In the genomic region with DNA sequence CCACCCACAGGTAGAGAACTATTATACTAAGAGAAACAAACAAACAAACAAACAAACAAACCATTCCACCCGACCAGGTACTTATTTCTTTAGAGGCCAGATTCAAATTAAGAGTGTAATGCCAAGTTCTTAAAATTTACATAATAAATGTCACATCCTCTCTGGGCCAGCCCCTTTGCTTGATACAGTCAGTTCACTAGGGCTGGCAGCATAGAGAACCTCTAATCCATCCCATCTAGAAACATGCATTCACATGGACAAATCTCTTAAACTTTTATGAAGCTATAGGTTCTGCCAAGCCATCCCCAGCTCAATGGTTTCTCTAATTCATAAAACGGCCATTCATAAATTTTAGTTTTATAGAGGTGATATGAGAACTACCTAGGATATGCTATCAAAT, we compare ENCODE assay signal across 24 mouse cellular contexts. TPM values are rescaled to one million over a fixed set of nuclear protein-coding genes. Genes with fewer than 3 reads are reported as not detected.
DNase-seq lines count a peak whose midpoint lies in the region; ATAC-seq and TF ChIP-seq lines count a peak whose summit lies in the region.
"Had no signal": no experiment of that assay in that cellular context is flagged by ENCODE, and none has a peak within 500 bp of the region (broad histone marks: within the 10 kb centered on the region; RNA-seq: fewer than 3 reads in every experiment).

No protein-coding gene starts in this region.

- no peak for TF ChIP-seq CTCF in CH12.LX (conservative IDR thresholded peaks at IDR 0.05 in 1 of 2, IDR thresholded peaks at IDR 0.05 in 1 of 2; ENCODE audit: low read depth in 2 of 2, low read length in 2 of 2)

- no peaks in the 10 kb centered on the region for H3K9me3 ChIP-seq in CH12.LX (replicated peaks; ENCODE audit: low read length)
- H3K9me3 ChIP-seq in hindbrain, embryonic 11.5 days (ENCODE audit: control insufficient read depth, low read length), result no peaks in the 10 kb centered on the region
- H3K9me3 ChIP-seq: embryonic facial prominence, embryonic 12.5 days; embryonic facial prominence, embryonic 15.5 days; G1E; hindbrain, embryonic 13.5 days had no signal

- H3K4me3 ChIP-seq in CH12.LX (replicated peaks in 1 of 3; ENCODE audit: low read depth in 2 of 3, low read length in 2 of 3, poor library complexity in 1 of 3), result peak overlapping the region; percentile 61 to 72 (median 67)
- no peak overlapping the region for H3K4me3 ChIP-seq in hindbrain, embryonic 11.5 days (ENCODE audit: low read depth, low read length)
- H3K4me3 ChIP-seq: embryonic facial prominence, embryonic 12.5 days; heart, adult 2 months had no signal

- no peaks in the 10 kb centered on the region for H3K27me3 ChIP-seq in CH12.LX (replicated peaks)
- no peaks in the 10 kb centered on the region for H3K27me3 ChIP-seq in hindbrain, embryonic 11.5 days (ENCODE audit: control insufficient read depth, insufficient read depth, low read length)
- H3K27me3 ChIP-seq: embryonic facial prominence, embryonic 12.5 days; embryonic facial prominence, embryonic 15.5 days; hindbrain, embryonic 13.5 days; Patski had no signal

- H3K36me3 ChIP-seq in CH12.LX (replicated peaks in 1 of 2; ENCODE audit: control insufficient read depth in 1 of 2, insufficient read depth in 1 of 2, low read length in 1 of 2), result peaks cover 10 to 42% of the 10 kb centered on the region in 2 experiments
- no peaks in the 10 kb centered on the region for H3K36me3 ChIP-seq in hindbrain, embryonic 11.5 days (ENCODE audit: control insufficient read depth, insufficient read depth, low read length)
- H3K36me3 ChIP-seq: embryonic facial prominence, embryonic 12.5 days; embryonic facial prominence, embryonic 15.5 days; hindbrain, embryonic 13.5 days had no signal

- in situ Hi-C loops in CH12.LX (cut with MboI; ENCODE audit: low pct_ligation_motif_present, low pct_unique_long_range_greater_than_20kb, low sequenced_read_pairs), result no loop called here

- H3K4me2 ChIP-seq in CH12.LX (ENCODE audit: insufficient read depth, low read depth, poor library complexity, severe bottlenecking), result peak overlapping the region; percentile 98
- no peak overlapping the region for H3K4me2 ChIP-seq in hindbrain, embryonic 11.5 days (replicated peaks; ENCODE audit: low read depth, low read length)

- H3K4me1 ChIP-seq in CH12.LX (ENCODE audit: control insufficient read depth in 1 of 2, insufficient read depth in 2 of 2), result peaks cover 17 to 58% of the 10 kb centered on the region in 2 experiments
- no peaks in the 10 kb centered on the region; the same call in 1 of the 2 replicates for H3K4me1 ChIP-seq in hindbrain, embryonic 11.5 days (replicated peaks; ENCODE audit: control insufficient read depth, insufficient read depth, low read length)
- H3K4me1 ChIP-seq: embryonic facial prominence, embryonic 15.5 days had no signal

- TF ChIP-seq POLR2A in CH12.LX (IDR thresholded peaks at IDR 0.05; ENCODE audit: low read depth, low read length), result 0 out of 2 replicates have a peak, but pooled peaks have one; percentile 31

- DNase-seq in A20 (ENCODE audit: low read depth, low spot score) (peak; percentile 54), CH12.LX (ENCODE audit: extremely low read depth) (no peak)
- peak; percentile 36 for DNase-seq in CD4-positive helper T cell, adult 2 months (ENCODE audit: low read depth, low spot score)
- no peak for DNase-seq in kidney, postnatal 36 days
- no peak for DNase-seq in lung, postnatal 10 days
- no peak for DNase-seq in heart, adult 18-20 months
- no peak for DNase-seq in hindbrain, embryonic 11.5 days (ENCODE audit: low spot score)
- DNase-seq: adrenal gland, adult 2 months; adrenal gland, postnatal 14 days; cerebellum, adult 11 months; cerebellum, adult 2 months; cerebellum, adult 9-11 months; cerebellum, postnatal 25 days; forebrain, postnatal 0 days; gastrocnemius, postnatal 25 days; heart, adult 2 months had no signal

- dilution Hi-C loops in CH12.LX (cut with MboI; ENCODE audit: extremely low pct_ligation_motif_present, extremely low pct_unique_long_range_greater_than_20kb, low sequenced_read_pairs), result no loop called here

- H3K9ac ChIP-seq in CH12.LX (ENCODE audit: insufficient read depth, low read depth), result peak overlapping the region; percentile 39
- no peak overlapping the region for H3K9ac ChIP-seq in hindbrain, embryonic 11.5 days (ENCODE audit: low read depth, low read length)
- H3K9ac ChIP-seq: embryonic facial prominence, embryonic 12.5 days; embryonic facial prominence, embryonic 15.5 days; forebrain, postnatal 0 days; hindbrain, embryonic 13.5 days had no signal

- peak; percentile 51 for ATAC-seq in inflammation-experienced regulatory T-cells, adult 6 months
- ATAC-seq in hindbrain, embryonic 11.5 days (ENCODE audit: low FRiP score), result no peak
- ATAC-seq: forebrain, embryonic 14.5 days; forebrain, postnatal 0 days; hindbrain, embryonic 16.5 days; Patski had no signal

- H3K79me2 ChIP-seq in CH12.LX (replicated peaks; ENCODE audit: control insufficient read depth, extremely low read depth, insufficient read depth, poor library complexity, severe bottlenecking), result peaks cover 51% of the 10 kb centered on the region

- TF ChIP-seq RAD21 in CH12.LX (IDR thresholded peaks at IDR 0.05; ENCODE audit: low read depth, low read length), result no peak

- WGBS in hindbrain, embryonic 11.5 days, result 87% methylated on average over 2 of the region's 2 CpGs

- no peak overlapping the region for H3K27ac ChIP-seq in CH12.LX (ENCODE audit: insufficient read depth, low read depth)
- no peak overlapping the region for H3K27ac ChIP-seq in hindbrain, embryonic 11.5 days (ENCODE audit: low read depth, low read length)
- H3K27ac ChIP-seq: embryonic facial prominence, embryonic 12.5 days; embryonic facial prominence, embryonic 15.5 days; heart, adult 2 months; hindbrain, embryonic 13.5 days had no signal

- no peak for TF ChIP-seq EP300 in CH12.LX (IDR thresholded peaks at IDR 0.05; ENCODE audit: low read length)

TF ChIP-seq in CH12.LX, 34 proteins besides CTCF, POLR2A, EP300 and RAD21:
- TF ChIP-seq MXI1 (IDR thresholded peaks at IDR 0.05; ENCODE audit: low read depth, low read length) (peak; percentile 6; the same call in 1 of the 2 replicates), ELF1 (IDR thresholded peaks at IDR 0.05; ENCODE audit: low read depth, low read length) (0 out of 2 replicates have a peak, but pooled peaks have one; percentile 4), TBP (conservative IDR thresholded peaks at IDR 0.05; ENCODE audit: low read depth, low read length) (0 out of 2 replicates have a peak, but pooled peaks have one; percentile 25), USF1 (IDR thresholded peaks at IDR 0.05; ENCODE audit: low read depth, low read length) (no peak), ETS1 (conservative IDR thresholded peaks at IDR 0.05; ENCODE audit: low read depth, low read length) (no peak), HCFC1 (IDR thresholded peaks at IDR 0.05; ENCODE audit: low read depth, low read length) (no peak), IRF4 (IDR thresholded peaks at IDR 0.05; ENCODE audit: low read depth, low read length) (no peak)

RNA-seq across cellular contexts. Expression of a gene that starts 1.5 kb away (rescaled TPM):
- total RNA-seq in CH12.LX (2012; rRNA removed) (13.9 and 17.1 TPM in 2 replicates), CH12.LX (2014; rRNA removed) (19.7 and 23.7 TPM in 2 replicates)
- 11.4 and 13.7 TPM in 2 replicates for polyA plus RNA-seq in CH12.LX (2012; ENCODE audit: insufficient read length, low read depth)
- 10 to 100 TPM; 24.7 to 39.2 (median 36.9) TPM for polyA plus RNA-seq in inflammation-experienced regulatory T-cells, adult 6 months (2017; shearing (Covaris generic))
- total RNA-seq in heart, adult 18-20 months (2021), result 1 to 10 TPM; 1.8 to 2.3 TPM
- polyA plus RNA-seq in hindbrain, embryonic 11.5 days (2014; fragmentation: Nextera tagmentation; extraction: Ambion mirVana), result 1.5 and 1.6 TPM in 2 replicates

RNA-seq across cellular contexts. Expression of a gene that starts 57.9 kb away (rescaled TPM):
- 10.2 and 12.3 TPM in 2 replicates for total RNA-seq in CH12.LX (2012; rRNA removed)
- total RNA-seq in CH12.LX (2014; rRNA removed), result 4.6 and 5.4 TPM in 2 replicates
- polyA plus RNA-seq in CH12.LX (2012; ENCODE audit: insufficient read length, low read depth), result 9.9 and 10.6 TPM in 2 replicates
- polyA plus RNA-seq in inflammation-experienced regulatory T-cells, adult 6 months (2017; shearing (Covaris generic)), result 10 to 100 TPM; 13.7 to 36.9 (median 22.6) TPM
- under 1 TPM; 0.40 to 0.93 TPM for total RNA-seq in heart, adult 18-20 months (2021)
- 1.0 and 1.1 TPM in 2 replicates for polyA plus RNA-seq in hindbrain, embryonic 11.5 days (2014; fragmentation: Nextera tagmentation; extraction: Ambion mirVana)

Comparison
In these comparisons a context has a peak if more than half of its experiments do, and no peak if none do; other contexts are left out.
1. DNase-seq: peak in A20 (single experiment) and CD4-positive helper T cell, adult 2 months (single experiment); none in CH12.LX (single experiment), kidney, postnatal 36 days (0 of 2), lung, postnatal 10 days (single experiment), heart, adult 18-20 months (0 of 2) and hindbrain, embryonic 11.5 days (single experiment).